Mouse (Mus musculus): ENCODE data around the gene Patj.

DNA sequence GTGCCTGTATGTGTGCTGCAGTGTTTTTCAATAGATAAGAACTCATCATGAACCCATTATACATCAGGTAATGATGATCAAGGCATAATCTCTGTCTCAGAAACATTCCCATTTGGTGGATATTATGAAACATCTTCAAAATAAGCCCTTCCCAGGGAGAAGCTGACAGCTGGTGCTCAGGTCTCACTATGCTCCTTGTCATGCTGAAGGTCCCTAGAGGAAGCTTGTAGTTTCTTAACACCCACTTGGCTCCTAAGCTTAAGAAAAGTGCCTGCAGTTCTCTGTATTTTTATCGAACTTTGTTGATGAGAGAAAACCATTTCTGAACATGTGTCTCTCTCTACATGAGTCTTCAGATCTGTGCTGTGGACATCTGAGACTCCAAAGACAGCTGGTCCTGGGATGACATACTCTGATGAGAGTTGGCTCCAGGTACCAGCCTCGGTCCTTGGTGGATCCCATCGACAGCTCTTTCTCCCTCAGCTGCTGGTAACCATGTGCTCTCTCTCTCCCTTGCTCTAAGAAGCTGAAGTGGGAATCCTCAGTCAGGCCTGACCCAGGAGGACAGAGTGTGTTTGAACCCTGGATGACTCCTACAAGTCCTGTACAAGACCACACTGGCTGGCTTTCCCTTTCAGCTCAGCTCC, 363.4 kb downstream of the Patj start:
- no peak for TF ChIP-seq POLR2AphosphoS2 (IDR thresholded peaks at IDR 0.05; ENCODE audit: insufficient read length, low read depth)
- TF ChIP-seq USF1 (IDR thresholded peaks at IDR 0.05; ENCODE audit: low read depth) = no peak
- no peak for TF ChIP-seq MAX (IDR thresholded peaks at IDR 0.05; ENCODE audit: low read depth)
- no peak for TF ChIP-seq MYOG (IDR thresholded peaks at IDR 0.05; ENCODE audit: control insufficient read depth in 1 of 3, insufficient read depth in 1 of 3, insufficient read length in 2 of 3, low read depth in 2 of 3)
